Mouse (Mus musculus) CD4-positive naive resting alpha-beta T cell, adult 57 days (primary cell): ENCODE measurements around the gene Vmn1r46. TPM values are rescaled to one million over a fixed set of nuclear protein-coding genes. Genes with fewer than 3 reads are reported as not detected.

Source experiments
- total RNA-seq: library from RNA; stranded (reverse); gene quantifications from one replicate; pipeline ENCODE4 v1.2.4, GENCODE M21; 2023

The Vmn1r46 gene
- not detected for total RNA-seq

DNA sequence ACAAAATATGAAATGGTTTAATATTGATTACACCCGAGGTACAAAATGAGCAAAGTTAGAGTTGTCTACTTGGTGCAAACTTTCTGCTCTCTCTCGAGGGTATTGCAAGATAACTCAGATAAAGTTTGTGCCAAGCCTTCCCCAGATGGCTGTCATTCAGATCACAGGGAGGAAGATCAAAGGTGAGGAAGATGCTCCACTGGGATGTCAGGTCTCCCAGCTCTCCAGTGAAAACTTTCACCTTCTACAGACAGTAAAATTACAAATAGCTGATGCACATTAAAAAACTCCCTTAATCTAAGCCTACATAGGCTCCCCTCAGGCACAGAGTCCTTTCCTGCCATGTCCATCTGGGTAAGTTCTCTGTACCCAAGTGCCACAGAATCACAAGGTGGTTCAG is at the start of gene Vmn1r46:
TSS of gene Vmn1r46 (plus strand) at position 301 of the 400 bp plus-strand sequence.

DNA sequence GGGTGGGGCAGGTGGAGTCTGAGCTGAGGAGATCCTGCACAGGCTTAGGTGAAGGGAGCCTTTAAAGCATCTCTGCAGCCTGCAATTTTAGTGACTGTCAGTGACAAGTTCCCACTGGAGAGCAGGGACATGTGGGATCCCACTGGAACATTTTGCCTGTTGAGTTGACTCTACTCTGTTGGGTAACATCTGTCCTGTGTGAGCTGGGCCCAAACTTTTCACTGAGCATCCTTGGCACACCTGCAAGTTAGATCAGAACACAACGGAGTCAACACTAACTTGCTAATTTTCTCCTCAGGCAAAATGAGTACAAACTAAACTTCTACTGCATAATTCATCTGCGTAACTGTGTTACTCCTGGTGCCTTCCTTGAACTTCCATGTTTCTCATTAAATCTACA is 28.6 kb upstream of the Vmn1r46 start, which contains the start of gene Vmn1r45:
TSS of gene Vmn1r45 (minus strand) at position 101 of the 400 bp plus-strand sequence.

DNA sequence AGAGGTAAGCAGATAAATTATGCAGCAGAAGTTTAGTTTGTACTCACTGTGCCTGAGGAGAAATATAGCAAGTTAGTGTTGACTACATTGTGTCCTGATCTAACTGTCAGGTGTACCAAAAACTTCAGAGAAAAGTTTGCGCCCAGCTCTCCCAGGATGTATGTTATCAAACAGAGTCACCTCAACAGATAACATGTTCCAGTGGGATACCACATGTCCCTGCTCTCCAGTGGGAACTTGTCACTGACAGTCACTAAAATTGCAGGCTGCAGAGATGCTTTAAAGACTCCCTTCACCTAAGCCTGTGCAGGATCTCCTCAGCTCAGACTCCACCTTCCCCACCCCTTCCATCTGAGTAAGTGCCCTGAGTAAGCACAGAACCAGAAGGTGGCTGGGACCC is 46.7 kb downstream of the Vmn1r46 start, which contains the start of gene Vmn1r47:
TSS of gene Vmn1r47 (plus strand) at position 301 of the 400 bp plus-strand sequence.

Other genes with a start within 250 kb of the Vmn1r46 start
- not detected for gene Vmn1r41, start 228.5 kb upstream of the Vmn1r46 start, total RNA-seq
- gene Vmn1r42, start 92.9 kb upstream of the Vmn1r46 start, total RNA-seq = not detected
- gene Vmn1r43, start 92.9 kb upstream of the Vmn1r46 start, total RNA-seq = not detected
- not detected for gene Vmn1r44, start 85.7 kb upstream of the Vmn1r46 start, total RNA-seq
- not detected for gene Vmn1r45, start 28.7 kb upstream of the Vmn1r46 start, total RNA-seq
- not detected for gene Vmn1r47, start 46.8 kb downstream of the Vmn1r46 start, total RNA-seq
- gene Vmn1r48, start 67.5 kb downstream of the Vmn1r46 start, total RNA-seq = not detected
- gene Vmn1r49, start 109.2 kb downstream of the Vmn1r46 start, total RNA-seq = not detected
- gene Vmn1r50, start 132.1 kb downstream of the Vmn1r46 start, total RNA-seq = not detected
- not detected for gene Vmn1r51, start 153.3 kb downstream of the Vmn1r46 start, total RNA-seq
- gene Vmn1r52, start 205.5 kb downstream of the Vmn1r46 start, total RNA-seq = not detected
- not detected for gene V1ra8, start 233.5 kb downstream of the Vmn1r46 start, total RNA-seq